Mouse (Mus musculus) v-Abl transformed pro-B cells (cell line): Measurements from ENCODE around the gene Gm3147.
"Not testable (repeated sequence)": the region's sequence is repeated elsewhere in the genome, so short reads cannot be mapped to it uniquely, and the experiment has no call there.

ENCODE experiments used
- in situ Hi-C, 2 experiments: fragments of 400-800 bp; cut with MboI; formaldehyde crosslinking; loops; one replicate each; pipeline ENCODE4 v1.15.1; 2025; ENCODE audit not compliant: unreplicated experiment in 2 of 2

Gm3147 gene

GRCm38 (mm10) chr5:94616242-94616641 lies at the start of gene Gm3147:
TSS of gene Gm3147 (minus strand) at chr5:94616342.
- in situ Hi-C loops: not testable (repeated sequence)

DNA sequence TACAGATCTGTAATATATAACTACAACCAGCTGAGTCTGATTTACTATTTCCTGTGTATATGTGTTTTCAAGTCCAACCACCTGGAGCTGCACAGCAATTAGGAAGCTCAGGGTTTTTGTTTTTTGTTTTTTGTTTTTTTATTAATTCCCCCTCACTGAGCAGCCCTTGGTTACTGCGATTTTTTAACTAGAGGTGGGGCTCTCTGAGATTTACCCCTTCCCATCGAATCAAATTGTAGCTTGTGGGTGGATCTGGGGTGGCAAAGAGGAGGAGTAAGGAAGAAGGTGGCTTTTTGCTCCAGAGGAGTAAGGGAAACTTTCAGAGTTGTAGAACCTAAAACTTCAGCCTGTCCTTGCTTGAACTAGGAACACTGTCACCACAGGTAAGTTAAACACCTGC lies 31.9 kb upstream of the Gm3147 start, which contains the start of gene Gm6205:
Gene Gm6205, plus strand, starts transcription at position 301 of the 400 bp plus-strand sequence.
- in situ Hi-C loops: not testable (repeated sequence)

- in situ Hi-C loops: not testable (repeated sequence)
Observed at GRCm38 (mm10) chr5:94623679-94624078, 7.5 kb upstream of the Gm3147 start, which contains the start of gene Gm6509. TSS of gene Gm6509 (plus strand) at chr5:94623979.
